Mouse (Mus musculus) frontal cortex, postnatal 25 days (tissue): ENCODE measurements at regions not wholly inside any gene's neighbourhood (a gene's known extent, or its start where the extent isn't known, plus 50 kb on each side); places are given as distances from the start of the nearest gene placed in this dataset.
"Not testable (repeated sequence)": the region's sequence is repeated elsewhere in the genome, so short reads cannot be mapped to it uniquely, and the experiment has no call there.

Source experiments
- DNase-seq, 2 experiments: peaks; one replicate each; pipeline ENCODE4 v3.0.0; 2022; ENCODE audit warnings: low spot score in 2 of 2

GRCm38 (mm10) chr14:86599511-86599910, 541.5 kb downstream of the Diaph3 start:
- DNase-seq: no peak

- no peak for DNase-seq
Measured at GRCm38 (mm10) chr14:86588525-86588924, 552.5 kb downstream of the Diaph3 start.

DNA sequence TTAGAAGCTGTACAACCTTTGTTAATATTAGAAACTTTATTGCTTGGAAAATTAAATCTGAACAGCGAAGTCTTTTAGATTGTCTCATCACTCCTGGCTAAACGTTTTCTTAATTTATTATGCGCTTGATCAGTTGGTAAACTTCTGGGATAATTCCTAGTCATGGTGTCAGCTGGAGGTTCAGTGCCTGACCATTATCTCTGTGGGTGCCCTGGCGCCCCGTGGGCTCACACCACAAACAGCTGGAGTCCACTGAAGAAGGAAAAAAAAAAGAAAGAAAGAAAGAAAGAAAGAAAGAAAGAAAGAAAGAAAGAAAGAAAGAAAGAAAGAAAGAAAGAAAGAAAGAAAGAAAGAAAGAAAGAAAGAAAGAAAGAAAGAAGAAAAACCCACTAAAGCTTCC, 555.1 kb downstream of the Diaph3 start:
- DNase-seq: not testable (repeated sequence)

DNA sequence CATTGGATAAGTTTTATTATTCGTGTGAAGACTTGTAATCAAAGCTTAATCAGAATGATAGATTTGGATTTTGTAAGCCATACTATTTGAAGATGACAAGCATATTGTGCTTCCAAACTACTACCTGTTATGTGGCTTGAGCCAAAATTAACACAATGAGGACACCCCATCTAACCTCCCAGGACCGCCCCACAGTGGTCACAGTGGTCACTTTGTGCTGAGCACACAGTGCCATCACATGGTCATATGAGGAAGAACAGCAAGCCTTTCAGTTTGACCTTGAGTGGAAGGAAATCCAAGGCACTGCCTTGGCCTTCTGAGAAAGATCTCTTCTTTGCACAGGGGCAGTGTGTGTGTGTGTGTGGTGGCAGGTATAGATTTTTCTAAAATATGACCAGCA, 578.3 kb downstream of the Diaph3 start:
- DNase-seq: no peak

GRCm38 (mm10) chr14:86537992-86538391, 603.0 kb downstream of the Diaph3 start:
- no peak for DNase-seq

GRCm38 (mm10) chr14:86536341-86537027, 604.6 kb downstream of the Diaph3 start:
- DNase-seq: no peak

- DNase-seq: no peak
Measured at GRCm38 (mm10) chr14:86510408-86510807, 630.6 kb downstream of the Diaph3 start.

DNA sequence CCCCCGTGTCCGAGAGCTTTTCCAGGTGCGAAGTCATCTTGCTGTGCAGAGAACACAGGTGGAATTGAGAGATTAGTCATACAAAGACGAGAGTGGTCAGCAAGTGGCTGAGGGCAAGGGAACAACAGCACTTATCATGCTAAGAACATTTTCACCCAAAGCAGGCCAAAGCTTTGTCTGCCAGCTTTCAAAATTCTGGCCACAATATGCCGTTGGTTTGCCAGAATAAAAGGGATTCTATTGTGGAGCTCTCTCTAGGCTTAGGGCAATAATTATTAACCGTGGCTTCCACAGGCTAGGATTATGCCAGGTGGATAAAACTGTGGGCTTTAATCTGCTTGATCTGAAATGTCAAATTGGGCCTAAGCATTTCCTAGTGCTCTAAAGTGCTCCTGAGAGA, 631.3 kb downstream of the Diaph3 start:
- DNase-seq: no peak

- DNase-seq: no peak
Measured at GRCm38 (mm10) chr14:86506286-86506685, 634.7 kb downstream of the Diaph3 start.

DNA sequence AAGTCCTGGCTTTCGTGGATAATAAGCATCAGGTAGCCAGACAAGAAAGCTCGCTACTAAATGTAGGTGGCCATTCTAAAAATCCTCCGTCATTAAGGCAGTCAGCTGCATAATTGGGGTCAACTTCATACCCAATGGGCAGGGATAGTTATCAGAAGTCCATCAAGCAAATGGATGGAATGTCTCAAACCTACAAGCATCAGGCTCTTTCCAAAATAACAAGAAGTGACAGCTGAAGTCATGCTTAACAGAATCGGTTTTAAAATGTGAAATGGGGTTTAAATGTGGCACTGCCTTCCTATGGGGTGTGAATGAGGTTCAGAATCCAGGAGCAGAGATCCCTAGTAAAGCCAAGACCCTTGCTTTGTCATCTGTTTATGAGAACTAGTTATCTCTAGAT, 650.2 kb downstream of the Diaph3 start:
- DNase-seq: no peak

DNA sequence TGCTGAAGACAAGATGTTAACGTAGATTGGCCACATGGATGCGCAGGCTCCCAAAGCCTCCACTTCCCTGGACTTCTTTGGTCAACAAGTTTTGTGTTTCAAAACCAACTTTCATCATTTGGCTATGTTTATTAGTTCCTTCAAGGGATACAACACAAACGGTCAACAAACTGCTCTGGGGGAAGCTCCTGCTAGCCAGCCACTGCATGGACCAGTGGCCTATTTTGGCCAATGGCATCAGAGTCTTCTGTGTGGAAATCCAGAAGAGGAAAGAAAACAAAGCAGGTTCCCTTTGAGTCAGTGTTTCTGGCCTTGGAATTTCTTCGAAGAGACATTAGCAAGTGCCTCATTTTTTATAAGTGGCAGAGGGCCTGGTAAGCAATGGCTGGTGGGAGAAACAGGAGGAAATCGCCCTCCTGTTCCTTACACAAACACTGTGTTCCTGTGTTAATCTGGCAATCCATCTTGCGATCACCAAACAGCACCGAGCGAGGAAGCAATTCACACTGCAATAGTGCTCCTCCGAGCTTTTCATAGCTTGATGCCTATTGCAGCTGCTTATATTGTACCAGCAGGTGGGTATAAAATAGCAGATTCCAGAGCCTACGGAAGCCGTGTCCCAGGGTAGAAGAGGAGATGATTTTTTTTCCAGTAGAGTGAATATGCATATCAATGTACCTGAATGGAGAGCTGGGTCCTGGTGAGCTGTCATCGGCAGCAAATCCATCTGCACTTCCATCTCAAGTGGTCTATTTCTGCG, 651.0 kb downstream of the Diaph3 start:
- DNase-seq: no peak

DNA sequence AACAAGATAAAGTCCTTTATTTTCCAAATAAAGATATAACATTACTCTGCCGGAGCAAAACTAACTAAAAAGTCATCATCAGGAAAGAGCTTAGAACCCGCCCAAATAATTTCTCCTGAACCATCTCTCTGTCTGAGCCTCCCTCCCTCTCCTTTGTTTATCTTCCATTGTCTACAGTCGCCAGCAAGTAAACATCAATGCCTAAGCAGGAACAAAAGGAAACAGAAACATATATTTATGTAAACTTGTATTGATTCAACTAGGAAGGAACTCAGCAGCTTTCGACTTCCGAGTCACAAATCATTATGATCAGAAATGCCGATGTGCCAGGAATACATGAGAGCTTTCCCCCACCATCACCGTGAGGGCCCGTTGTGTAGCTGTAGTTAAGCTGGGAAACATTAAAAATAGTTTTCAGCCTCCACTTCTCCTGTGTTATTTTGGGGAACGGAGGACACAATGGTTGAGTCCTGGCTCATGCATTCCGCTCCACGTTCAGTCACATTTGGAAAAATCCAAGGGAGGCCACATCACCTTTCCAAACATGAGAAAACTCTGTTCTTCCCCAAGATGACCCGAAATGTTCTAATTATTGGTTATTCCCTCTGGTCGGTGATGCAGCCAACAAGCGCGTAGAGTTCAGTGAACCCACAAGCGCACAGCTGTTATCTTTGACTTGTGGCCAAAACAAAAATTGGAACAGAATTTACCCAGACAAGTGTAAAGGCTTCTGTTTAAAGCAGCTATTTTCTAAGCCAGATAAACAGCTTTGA, 651.8 kb downstream of the Diaph3 start:
- no peak for DNase-seq

- DNase-seq: no peak
Measured at GRCm38 (mm10) chr14:86487285-86487897, 653.6 kb downstream of the Diaph3 start.

DNA sequence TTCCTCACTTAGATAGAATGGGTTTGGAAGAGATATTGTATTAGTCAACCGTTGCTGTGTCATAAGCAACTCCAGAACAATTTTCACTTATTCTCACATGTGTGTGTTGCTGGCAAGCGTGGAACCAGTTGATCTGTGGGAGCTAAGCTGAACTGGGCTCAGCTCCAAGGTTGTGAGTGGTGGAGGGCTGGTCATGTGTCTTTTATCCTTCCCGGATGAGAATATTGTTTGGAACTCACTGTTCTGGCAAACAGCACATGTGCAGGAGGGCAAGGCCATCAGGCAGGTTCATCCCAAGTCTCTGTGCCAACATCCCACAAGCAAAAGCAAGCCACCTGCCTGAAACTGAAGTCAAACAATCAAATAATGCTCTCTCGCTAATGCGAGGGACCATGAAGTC, 656.8 kb downstream of the Diaph3 start:
- no peak for DNase-seq

GRCm38 (mm10) chr14:86473604-86474003, 667.4 kb downstream of the Diaph3 start:
- DNase-seq: no peak

DNA sequence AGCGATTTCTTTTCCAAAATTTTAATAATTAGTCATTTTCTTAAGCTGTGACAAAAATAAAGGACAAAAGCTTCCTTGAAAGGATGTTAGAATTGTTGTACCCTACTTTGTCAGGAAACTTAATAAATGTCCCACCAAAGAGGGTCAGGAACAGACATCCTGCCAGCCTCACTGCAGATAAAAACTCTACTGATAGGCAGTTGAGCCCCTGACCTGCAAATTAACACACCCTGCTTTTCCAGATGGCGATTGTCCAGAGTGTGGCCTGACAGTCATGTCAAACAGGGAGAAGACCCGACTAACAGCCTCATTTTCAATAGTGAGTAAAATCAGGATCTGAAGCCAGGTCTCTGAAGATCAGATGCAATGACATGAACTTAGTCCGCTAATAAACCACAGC, 670.6 kb downstream of the Diaph3 start:
- DNase-seq: no peak

DNA sequence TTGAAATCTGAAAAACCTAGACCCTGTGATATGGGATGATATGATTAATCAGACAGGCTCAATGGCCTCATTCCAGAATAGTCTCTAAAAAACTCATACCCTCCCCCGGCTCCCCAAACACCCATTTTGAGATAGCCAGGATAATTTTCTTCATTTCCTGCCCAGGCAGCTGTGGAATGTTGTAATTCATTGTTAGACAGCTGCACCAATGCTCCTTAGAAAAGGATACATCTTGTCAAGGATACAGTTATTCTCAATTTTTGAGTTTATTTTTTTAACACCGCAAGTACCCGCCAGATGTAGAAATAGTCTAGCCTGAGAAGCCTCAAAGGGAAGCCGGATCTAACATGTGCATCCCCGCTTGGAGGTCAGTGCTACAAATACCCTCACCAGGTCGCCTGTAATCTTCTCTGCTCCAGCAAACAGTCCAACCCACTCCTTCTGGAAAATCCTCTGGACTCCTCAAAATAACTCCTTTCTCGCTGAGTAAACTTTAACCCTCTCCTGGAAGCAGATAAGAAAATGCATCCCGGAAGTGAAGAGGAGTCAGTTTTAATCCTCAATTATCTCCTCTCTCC, 673.1 kb downstream of the Diaph3 start:
- no peak for DNase-seq

- DNase-seq: no peak
Measured at GRCm38 (mm10) chr14:86463388-86463787, 677.6 kb downstream of the Diaph3 start.

DNA sequence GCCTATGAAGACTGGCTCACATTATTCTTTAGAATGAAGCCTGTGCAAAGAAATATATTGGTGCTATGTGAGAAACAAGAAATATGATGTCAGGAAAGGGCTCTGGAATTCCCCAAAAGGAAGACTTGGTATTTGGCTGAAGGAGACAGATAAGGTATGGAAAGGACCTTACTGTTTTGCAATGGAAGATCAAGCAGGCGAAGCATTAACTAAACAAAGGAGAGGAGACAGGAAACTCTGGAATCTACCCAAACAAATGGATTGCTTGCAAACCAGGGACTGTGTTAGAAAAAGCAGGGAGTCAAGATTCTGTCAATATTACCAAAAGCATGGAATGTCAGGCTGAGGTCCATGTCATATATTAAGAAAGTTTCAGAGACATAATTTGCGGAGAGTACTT, 687.9 kb downstream of the Diaph3 start:
- DNase-seq: no peak

DNA sequence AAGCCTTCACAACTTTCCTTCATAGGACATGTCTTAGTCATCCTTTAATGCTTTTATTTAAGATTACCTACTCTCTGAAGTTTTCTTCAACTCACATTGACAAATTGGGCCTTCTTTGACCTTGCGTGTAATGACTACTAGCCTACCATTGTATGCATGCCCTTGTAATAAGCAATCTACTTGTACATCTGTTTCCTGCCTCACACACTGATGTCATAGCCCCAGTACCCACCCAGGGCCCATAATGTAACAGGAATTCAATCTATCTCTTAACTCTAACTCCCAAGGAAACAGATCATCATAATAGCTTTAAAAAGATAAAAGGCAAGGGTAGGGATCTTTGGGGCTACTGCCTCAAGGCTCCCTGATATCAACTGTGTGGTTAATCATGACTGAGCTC, 690.4 kb downstream of the Diaph3 start:
- DNase-seq: no peak

- no peak for DNase-seq
Measured at GRCm38 (mm10) chr14:86445139-86445538, 695.9 kb downstream of the Diaph3 start.
